Mouse (Mus musculus): ENCODE results near the gene Basp1. TPM values are rescaled to one million over a fixed set of nuclear protein-coding genes. Genes with fewer than 3 reads are reported as not detected.
"Not testable (repeated sequence)": the region's sequence is repeated elsewhere in the genome, so short reads cannot be mapped to it uniquely, and the experiment has no call there.

The Basp1 gene
- total RNA-seq (2021), result 1,000 to 10,000 TPM in 1 of 2 experiments, 100 to 1,000 TPM in 1; 945 to 1,112 TPM
- long read RNA-seq, experiment 1, transcript Basp1-201 (2 exons, 1,855 nt), result major isoform, 337 of 401 reads
- long read RNA-seq, experiment 1, partial matches to known transcripts, result 1 of 401 reads
- long read RNA-seq, experiment 1, other reads (novel, unspliced or antisense), result 63 of 401 reads
- long read RNA-seq, experiment 2, transcript Basp1-201 (2 exons, 1,855 nt), result major isoform, 302 of 356 reads
- long read RNA-seq, experiment 2, partial matches to known transcripts, result 0 of 356 reads
- long read RNA-seq, experiment 2, other reads (novel, unspliced or antisense), result 54 of 356 reads

DNA sequence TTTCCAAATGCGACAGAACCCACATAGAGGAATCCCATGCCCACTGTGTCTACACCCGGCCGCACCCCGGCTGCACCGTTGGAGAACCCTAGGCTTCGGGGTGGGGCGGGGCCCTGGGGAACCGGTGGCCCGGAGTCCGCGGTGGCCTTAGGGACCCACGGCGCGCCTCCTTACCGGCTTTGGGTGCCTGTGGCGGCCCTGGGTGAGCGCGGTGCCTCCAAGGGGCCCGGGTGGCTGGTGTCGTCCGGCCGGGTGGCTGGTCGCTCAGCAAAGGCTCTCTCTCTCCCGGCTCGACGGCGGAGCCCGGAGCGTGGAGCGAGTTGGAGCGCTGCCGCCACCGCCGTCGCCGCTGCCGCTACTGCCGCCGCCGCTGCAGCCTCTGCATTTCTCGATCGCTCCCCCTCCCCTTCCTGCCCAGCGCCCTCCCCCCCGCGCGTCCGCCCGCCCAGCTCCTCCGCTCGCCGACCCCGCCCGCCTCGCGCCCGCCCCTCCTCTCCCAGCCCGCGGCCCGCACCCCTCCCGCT, at the start of gene Basp1:
Gene Basp1, minus strand, starts transcription at position 387 of the 524 bp plus-strand sequence.
- intact Hi-C loops (cut with DNase I), result loop anchor here (5.0 to 10.0 kb wide), 4 partner anchors 131 to 386 kb away; no protein-coding TSS in a partner anchor

DNA sequence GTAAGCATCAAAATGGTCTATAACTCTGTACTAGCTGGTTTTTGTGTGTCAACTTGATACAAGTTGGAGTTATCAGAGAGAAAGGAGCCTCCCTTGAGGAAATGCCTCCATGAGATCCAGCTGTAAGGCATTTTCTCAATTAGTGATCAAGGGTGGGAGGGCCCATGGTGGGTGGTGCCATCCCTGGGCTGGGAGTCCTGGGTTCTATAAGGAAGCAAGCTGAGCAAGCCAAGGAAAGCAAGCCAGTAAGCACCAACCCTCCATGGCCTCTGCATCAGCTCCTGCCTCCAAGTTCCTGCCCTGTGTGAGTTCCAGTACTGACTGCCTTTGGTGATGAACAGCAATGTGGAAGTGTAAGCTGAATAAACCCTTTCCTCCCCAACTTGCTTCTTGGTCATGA, 49.5 kb upstream of the Basp1 start:
- intact Hi-C loops (cut with DNase I); DNase-seq (ENCODE audit: low spot score in 2 of 2): not testable (repeated sequence)

More for the DNA sequence above, at the start of gene Basp1:
- peak; percentile 74 to 81 for DNase-seq (ENCODE audit: low spot score in 2 of 2)

DNA sequence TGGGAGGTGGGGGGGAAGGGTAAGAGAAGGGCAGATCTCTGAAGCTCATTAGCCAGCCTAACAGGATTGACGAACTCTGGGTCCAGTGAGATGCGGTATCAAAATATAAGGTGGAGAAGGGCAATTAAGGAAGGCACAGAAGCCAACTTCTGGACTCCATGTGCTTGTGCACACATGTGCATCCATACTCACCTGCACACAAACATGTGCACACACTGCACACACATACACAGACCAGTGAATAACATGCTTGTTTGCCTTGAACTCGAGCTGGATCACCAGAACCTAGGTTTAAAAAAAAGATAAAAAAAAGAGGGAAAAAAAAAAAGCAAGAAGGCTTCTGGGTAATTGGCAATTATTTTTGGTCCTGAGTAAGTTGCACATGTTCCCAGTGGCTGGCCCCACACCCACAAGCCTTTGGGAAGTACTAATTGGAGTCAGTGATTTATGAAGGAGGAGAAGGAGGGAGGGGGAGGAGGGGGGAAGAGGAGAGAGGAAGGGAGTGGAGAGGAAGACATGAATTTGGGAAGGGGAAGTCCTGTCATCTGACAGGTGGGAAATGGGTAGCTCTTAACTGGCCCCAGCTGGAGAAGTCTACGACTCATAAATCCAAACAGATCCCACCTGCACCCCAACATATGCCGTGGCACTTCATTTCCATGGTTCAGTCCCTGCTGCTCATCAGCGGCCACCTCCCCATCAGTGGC, 48.6 kb upstream of the Basp1 start:
- no peak for DNase-seq (ENCODE audit: low spot score in 2 of 2)
- intact Hi-C loops (cut with DNase I), result no loop called here

DNA sequence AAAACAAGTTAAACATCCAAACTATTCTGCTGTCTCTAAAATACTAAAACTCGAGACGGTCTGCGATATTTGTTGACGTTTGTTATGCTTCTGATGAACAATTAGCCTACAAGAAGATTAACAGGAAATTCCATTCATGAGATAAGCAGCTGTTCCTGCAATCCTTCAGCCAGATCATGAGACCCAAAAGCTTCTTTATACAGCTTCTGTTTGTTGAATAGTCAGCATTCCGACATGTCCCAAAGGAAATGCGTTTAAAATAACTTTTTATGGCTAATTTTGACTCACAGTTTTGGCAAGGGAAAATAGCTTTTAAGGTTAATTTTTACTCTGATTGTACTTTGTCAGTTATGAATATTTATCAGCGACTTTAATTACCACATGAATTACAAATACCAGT, 46.3 kb upstream of the Basp1 start:
- intact Hi-C loops (cut with DNase I), result no loop called here
- no peak for DNase-seq (ENCODE audit: low spot score in 2 of 2)

DNA sequence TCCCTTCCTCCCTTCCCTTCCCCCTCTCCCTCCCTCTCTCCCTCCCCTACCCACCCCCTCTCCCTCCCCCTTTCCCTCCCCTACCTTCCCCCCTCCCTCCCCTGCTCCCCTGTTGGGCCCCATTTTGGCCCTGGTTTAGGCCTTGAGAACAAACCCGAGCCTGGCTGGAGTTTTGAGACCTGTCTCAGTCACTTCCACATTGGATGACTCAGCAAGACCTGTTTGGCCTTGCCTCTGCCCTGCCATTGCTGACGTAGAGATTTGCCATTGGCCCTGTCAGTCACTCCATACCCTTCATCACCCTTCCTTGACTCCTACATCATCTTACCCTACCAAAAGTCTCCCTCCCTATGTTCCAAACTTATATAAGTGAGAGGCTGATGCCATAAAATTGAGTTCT, 43.9 kb upstream of the Basp1 start:
- intact Hi-C loops (cut with DNase I), result no loop called here

DNA sequence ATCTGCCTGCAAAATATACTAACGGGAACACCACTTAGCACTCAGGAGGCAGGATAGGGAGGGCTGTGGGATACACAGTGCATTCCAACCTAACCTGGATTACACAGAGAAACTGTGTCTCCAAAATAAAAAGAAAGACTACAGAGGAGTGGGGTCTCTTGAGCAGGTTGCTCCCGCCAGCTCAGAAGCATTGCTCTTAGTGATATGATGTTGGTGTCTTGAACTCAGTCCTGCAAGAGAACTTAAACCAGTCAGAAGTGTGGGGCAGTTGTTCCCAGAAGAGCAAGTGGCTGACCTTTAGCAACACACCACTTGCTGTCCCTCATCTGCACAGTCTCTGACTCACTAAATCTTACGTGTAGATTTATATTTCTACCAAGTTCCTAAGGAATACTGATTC, 40.0 kb upstream of the Basp1 start:
- DNase-seq (ENCODE audit: low spot score in 2 of 2), result no peak
- intact Hi-C loops (cut with DNase I), result no loop called here

More for the DNA sequence above, 43.9 kb upstream of the Basp1 start:
- DNase-seq (ENCODE audit: low spot score in 2 of 2), result no peak

DNA sequence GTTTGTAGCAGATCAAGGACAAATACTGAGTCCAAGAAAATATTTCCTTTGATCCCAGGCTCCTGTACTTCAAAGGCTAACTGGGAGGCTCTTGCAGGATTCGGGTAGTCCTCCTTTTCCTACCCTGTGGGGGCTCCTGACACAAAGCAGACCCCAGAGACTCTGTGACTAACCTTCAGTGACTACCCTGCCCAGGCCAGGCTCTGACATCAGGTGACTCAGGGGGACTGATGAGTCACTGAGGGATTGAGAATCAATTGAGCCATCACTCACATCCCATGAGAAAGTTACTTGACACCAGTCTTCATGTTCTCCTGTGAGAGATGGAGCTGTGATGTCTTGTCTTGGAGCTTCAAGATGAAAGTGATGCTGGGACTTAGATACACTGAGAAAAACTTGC, 35.8 kb upstream of the Basp1 start:
- intact Hi-C loops (cut with DNase I), result loop anchor here (10.0 kb wide), 1 partner anchor 175 kb away; the partner anchor contains the start of gene Myo10
- DNase-seq (ENCODE audit: low spot score in 2 of 2), result no peak

DNA sequence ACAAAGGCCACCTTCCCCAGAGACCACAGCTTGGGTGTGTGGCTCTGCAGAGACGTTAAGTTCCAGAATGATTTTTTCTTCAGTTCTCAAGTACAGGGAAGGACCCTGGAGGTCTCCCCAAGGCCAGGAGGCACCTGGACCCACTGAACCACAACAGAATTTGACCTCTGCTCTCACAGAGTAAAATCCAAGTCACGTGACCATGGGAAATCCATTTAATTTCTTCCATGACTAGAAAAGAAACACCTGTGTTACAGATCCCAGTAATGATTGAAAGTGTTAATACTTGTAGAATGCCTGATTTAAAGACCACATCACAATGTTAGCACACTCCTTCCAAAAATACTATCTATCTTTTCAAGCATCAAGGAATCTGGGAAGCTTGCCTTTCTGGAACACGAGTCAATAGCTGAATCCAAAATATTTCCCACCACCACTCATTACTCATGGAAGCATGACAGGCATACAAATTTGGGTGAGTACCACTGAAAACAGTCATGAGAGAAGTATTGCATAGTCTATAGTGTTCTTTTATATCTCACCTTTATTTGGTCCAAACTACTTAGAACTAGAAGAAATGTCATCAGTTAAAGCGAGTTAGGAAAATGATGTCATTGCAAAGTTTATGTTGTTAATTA, 35.3 kb upstream of the Basp1 start:
- DNase-seq (ENCODE audit: low spot score in 2 of 2), result no peak
- intact Hi-C loops (cut with DNase I), result loop anchor here (10.0 kb wide), 1 partner anchor 176 kb away; the partner anchor contains the start of gene Myo10

DNA sequence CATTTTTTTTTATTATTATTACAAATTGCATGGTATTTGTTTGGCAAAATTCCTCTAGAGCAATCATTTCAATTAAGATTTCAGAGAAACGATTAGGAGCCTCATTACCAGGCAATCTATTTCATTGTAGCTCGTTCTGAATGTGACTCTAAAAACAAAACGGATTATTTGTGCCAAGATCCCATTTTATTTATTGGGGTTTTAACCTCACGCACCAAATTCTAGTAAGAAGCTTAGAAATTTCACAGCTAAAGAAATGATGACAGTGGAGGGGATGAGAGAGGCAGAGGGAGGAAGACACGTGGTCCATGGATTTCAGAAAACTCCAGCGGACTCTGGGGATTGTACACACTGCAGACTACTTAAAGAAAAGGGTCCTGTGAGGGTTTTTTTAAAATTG, 33.6 kb upstream of the Basp1 start:
- intact Hi-C loops (cut with DNase I), result loop anchor here (10.0 kb wide), 1 partner anchor 178 kb away; the partner anchor contains the start of gene Myo10
- no peak for DNase-seq (ENCODE audit: low spot score in 2 of 2)

DNA sequence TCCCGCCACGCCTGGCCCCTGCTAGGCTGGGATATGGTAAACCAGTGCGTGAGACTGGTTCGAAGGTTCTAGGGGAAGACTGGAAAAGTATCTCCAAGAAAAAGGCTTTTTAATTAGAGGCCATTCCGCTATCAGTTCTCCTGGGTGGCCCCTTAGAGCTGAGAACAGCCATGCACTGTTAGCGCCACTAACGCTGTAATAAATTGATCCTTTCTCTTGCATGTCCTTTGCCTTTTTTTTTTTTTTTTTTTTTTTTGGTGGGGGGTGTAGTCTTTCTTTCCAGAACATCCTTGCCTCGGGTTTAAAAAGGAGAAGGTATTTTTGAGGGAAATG, 32.6 kb upstream of the Basp1 start:
- DNase-seq (ENCODE audit: low spot score in 2 of 2), result no peak
- intact Hi-C loops (cut with DNase I), result loop anchor here (10.0 kb wide), 1 partner anchor 179 kb away; the partner anchor contains the start of gene Myo10

DNA sequence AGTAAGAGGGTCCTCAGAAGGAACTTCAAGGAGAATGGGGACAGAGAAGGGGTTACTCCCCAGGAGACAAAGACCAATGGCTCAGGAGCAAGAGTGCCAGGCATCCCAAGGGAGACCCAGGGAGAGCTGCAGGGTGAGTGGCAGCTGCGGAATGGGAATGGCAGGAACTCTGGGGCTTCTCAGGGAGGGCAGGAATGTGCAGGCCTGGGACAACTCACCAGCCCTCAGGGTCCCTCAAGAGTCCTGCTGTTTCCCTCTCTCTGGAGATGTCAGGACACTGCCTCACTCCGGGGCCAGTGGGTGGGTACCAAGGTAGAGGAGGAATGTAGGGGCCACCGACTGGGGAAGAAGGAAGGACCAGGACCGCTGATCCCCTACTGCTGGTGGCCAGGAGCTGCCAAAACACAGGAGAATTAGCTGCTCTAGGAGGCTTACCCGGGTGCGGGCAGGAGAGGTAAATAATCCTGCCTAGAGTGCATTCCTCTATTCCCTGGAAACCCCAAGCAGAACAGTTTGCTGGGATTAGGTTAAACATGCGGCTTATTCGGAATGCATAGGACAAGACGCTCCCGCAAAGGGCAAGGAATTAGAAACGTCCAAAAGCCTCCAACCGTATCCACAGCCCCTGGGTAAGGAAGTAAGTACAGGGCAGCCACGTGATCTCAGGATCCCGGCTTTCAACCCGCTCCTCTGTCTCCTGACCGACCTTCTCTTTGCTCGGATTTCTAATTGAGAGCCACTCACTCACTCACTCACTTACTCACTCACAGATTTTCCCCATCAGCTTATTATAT, 32.0 kb upstream of the Basp1 start:
- DNase-seq (ENCODE audit: low spot score in 2 of 2), result no peak
- intact Hi-C loops (cut with DNase I), result loop anchor here (10.0 kb wide), 1 partner anchor 179 kb away; the partner anchor contains the start of gene Myo10

DNA sequence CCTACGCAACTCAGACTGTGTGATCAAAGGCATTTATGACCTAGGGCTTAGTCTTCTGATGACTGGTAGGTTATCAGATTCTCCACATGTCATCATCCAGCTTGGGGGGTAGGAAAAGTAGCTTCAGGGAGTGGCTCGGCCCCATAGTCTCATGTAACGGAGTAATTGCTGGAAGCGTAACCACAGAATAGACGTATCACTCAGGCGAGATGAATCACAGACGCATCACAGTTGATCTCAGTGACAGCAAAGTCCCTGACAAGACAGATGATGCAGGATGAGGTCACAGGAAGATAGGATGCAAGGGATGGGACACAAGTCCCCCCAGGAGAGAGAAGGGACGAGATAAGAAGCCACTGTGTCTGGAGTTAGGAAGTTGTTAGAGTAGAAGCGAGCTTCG, 30.6 kb upstream of the Basp1 start:
- intact Hi-C loops (cut with DNase I), result loop anchor here (5.0 to 10.0 kb wide), 2 partner anchors 181 to 273 kb away; partner anchors contain the start of gene Myo10
- no peak for DNase-seq (ENCODE audit: low spot score in 2 of 2)

DNA sequence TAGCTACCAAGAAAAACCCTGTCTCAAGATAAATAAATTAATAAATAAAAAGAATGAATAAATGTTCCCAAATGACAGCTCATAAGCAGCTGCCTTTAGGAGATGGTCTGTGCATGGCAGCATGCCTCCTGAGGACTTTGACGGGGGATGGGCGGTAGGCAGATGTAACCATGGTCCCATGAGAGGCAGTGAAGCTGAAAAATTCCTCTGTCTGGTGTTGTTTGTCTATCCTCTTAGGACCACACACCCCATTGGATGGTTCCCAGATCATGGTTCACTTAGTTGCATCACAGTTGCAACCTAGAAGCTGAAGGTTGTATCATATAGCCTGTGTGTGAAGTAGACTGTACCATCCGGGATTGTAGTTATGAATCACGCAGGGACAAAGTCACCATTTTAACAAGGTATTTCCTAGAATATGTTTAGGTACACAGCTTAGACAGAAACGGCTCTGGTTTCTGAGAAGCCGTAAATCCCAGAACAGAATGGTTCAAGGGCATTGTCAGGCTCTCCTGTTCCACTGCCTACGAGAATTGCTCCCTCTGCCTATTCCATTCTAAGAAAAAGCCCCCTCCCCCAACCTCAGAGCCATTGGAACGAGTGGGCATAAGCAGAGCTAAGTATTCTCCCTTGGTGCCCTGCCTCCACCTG, 29.7 kb upstream of the Basp1 start:
- no peak for DNase-seq (ENCODE audit: low spot score in 2 of 2)
- intact Hi-C loops (cut with DNase I), result loop anchor here (5.0 to 10.0 kb wide), 2 partner anchors 182 to 274 kb away; partner anchors contain the start of gene Myo10

DNA sequence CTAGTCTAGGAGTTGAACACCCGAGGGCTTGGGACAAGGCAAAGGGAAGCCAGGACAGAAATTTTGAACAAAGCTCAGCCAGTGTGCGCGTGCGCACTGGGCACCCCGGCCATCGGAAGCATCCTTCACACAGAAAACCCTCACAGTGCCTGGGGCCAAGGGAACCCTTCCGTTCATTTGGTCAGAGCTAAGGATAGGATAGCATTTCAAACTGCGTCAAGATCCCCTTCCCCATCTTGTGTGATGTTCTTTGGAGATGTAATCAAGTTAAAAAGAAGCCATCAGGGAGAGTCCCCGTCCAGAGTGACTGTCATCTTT, 28.3 kb upstream of the Basp1 start:
- DNase-seq (ENCODE audit: low spot score in 2 of 2), result no peak
- intact Hi-C loops (cut with DNase I), result loop anchor here (5.0 to 10.0 kb wide), 2 partner anchors 183 to 275 kb away; partner anchors contain the start of gene Myo10

DNA sequence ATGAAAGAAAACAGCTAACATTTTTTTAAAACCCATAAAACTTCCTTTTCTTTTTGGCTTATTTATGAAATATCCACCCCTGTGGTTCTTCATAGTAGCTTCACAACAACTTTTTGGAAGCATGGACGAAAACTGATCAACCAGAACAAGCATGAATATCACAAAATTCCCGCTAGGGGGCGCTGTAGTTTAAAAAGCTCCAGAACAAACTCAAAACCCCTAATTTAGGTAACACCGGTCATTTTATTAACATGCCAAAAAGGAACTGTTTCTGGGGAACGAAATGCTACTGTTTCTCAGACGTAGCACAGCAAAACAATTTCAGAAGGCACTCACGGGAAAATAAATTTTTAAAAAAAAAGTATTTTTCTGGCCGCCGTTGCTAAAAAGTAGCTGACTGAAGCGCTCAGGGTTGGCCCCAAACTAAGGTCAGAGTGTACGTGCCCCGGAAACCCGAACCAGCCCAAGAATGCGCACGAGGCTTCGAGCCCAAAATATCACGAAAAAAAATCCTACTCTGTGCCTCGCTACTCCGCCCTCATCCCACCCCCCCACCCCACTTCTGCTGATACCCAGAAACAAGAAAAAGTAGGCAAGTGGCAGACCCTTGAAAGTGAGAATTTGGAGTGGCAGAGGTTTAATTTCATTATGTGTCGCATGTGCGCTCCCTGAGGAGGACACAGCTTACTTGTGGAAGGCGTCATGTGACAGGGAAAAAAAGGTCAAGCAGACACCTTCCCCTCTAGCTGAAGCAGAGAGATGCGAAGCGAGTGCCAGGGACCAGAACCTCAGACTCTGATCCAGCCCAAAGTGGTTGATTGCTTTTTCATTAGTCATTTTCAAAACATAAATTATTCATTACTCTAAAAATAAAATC, 27.7 kb upstream of the Basp1 start:
- DNase-seq (ENCODE audit: low spot score in 2 of 2), result peak; percentile 42 to 71
- intact Hi-C loops (cut with DNase I), result loop anchor here (5.0 to 10.0 kb wide), 2 partner anchors 184 to 276 kb away; partner anchors contain the start of gene Myo10

DNA sequence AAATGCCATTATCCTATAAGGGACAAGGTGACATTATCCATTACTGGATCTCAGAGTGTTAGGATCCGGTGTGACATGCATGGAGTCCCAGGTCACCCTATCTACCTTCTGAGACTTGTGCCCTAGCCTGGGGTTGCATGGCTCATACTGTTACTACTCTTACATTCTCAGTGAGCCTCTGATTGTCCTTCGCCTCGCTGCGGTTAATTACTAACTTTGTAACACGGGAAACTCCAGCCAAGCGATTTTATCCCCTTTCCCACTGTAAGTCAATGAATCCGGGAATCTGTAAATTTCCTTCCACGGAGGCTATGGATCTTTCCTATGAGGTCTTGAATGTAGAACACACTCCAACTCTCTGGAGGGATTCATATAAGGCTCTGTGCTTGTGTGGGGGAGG, 26.8 kb upstream of the Basp1 start:
- DNase-seq (ENCODE audit: low spot score in 2 of 2), result no peak
- intact Hi-C loops (cut with DNase I), result loop anchor here (5.0 to 10.0 kb wide), 2 partner anchors 184 to 277 kb away; partner anchors contain the start of gene Myo10

DNA sequence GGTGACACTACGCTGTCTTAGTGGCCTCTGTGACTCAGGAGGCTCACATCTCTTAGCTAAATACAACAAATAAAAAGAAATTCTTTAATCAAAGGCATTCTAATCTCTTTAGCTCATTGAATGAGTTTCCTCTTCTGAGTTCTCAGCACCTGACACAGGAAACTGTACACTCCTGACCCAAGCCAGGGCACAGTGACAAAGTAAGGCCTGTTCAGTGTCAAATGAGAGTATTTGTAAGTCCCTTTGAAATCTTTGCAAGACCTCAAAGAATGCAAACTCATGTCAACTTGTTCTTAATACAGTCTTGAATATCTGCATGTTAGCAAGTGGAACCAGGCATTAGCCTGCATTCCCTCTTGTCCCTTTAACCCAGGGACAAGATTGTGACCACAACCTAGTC, 18.8 kb upstream of the Basp1 start:
- intact Hi-C loops (cut with DNase I), result no loop called here
- DNase-seq (ENCODE audit: low spot score in 2 of 2), result no peak

Measured in left cerebral cortex, postnatal 14 days (tissue).